Mouse (Mus musculus) embryonic facial prominence, embryonic 10.5 days (tissue): ENCODE data around the gene Pdcd10. TPM values are rescaled to one million over a fixed set of nuclear protein-coding genes. Genes with fewer than 3 reads are reported as not detected.
A peak's percentile ranks its signal among the peaks of the same experiment; 100 is the strongest.

Experiments
- DNase-seq: peaks from one replicate; pipeline ENCODE4 v3.0.0-alpha.2; 2017; ENCODE audit warnings: low spot score
- H3K27ac ChIP-seq: fragments of 300-500 bp; sonication (generic); replicated peaks from 2 replicates; pipeline ENCODE4 v1.5.1; 2016; ENCODE audit warnings: mild to moderate bottlenecking
- H3K27me3 ChIP-seq: fragments of 300-500 bp; sonication (generic); replicated peaks from 2 replicates; pipeline ENCODE4 v1.6.1; 2016; ENCODE audit warnings: low read depth, mild to moderate bottlenecking; ENCODE audit not compliant: poor library complexity, severe bottlenecking
- H3K36me3 ChIP-seq: fragments of 300-500 bp; sonication (generic); replicated peaks from 2 replicates; pipeline ENCODE4 v1.6.1; 2016; ENCODE audit warnings: mild to moderate bottlenecking, moderate library complexity
- H3K4me1 ChIP-seq: fragments of 300-500 bp; sonication (generic); 2 replicates; pipeline ENCODE4 v1.6.1; 2016
- H3K4me3 ChIP-seq: fragments of 300-500 bp; sonication (generic); 2 replicates; pipeline ENCODE4 v1.5.1; 2016; ENCODE audit warnings: mild to moderate bottlenecking, moderate library complexity
- H3K9me3 ChIP-seq: fragments of 300-500 bp; sonication (generic); 2 replicates; pipeline ENCODE4 v1.6.1; 2016; ENCODE audit warnings: mild to moderate bottlenecking
- WGBS: fragments of 180-500 bp; shearing (Covaris S2); methylation state at CpG from one replicate; pipeline ENCODE4 v1.1.7; 2016; 5-methylcytosine and 5-hydroxymethylcytosine counted together
- polyA plus RNA-seq: library from polyadenylated mRNA; unstranded; fragments of >200 nt; fragmentation: Nextera tagmentation; extraction: Ambion mirVana; gene quantifications from 2 replicates; pipeline ENCODE4 v1.2.1, GENCODE M21; 2016

The Pdcd10 gene
- 77.2 and 82.3 TPM in 2 replicates for polyA plus RNA-seq

GRCm38 (mm10) chr3:75556695-75557291, at the start of gene Pdcd10:
Gene Pdcd10, minus strand, starts transcription at chr3:75556856.
- peak within 1 kb of the TSS; percentile 96 for H3K4me3 ChIP-seq
- DNase-seq = peak; percentile 99
- H3K27ac ChIP-seq = peak within 1 kb of the TSS; percentile 91
- H3K9me3 ChIP-seq = no peaks in the 10 kb centered on the region
- under 1% methylated on average over 35 of the region's 35 CpGs for WGBS
- H3K4me1 ChIP-seq = peaks cover 10% of the 10 kb centered on the region
- no peaks in the 10 kb centered on the region for H3K36me3 ChIP-seq
- H3K27me3 ChIP-seq = no peaks in the 10 kb centered on the region

GRCm38 (mm10) chr3:75584898-75585297, 28.2 kb upstream of the Pdcd10 start:
- WGBS = 91% methylated on average over 4 of the region's 4 CpGs
- Histone ChIP-seq H3K27me3 (no peaks in the 10 kb centered on the region), H3K27ac (no peak overlapping the region), H3K4me1 (no peaks in the 10 kb centered on the region), H3K9me3 (no peaks in the 10 kb centered on the region), H3K36me3 (no peaks in the 10 kb centered on the region), H3K4me3 (no peak overlapping the region)
- DNase-seq = no peak

GRCm38 (mm10) chr3:75583293-75583692, 26.6 kb upstream of the Pdcd10 start:
- Histone ChIP-seq H3K27ac (no peak overlapping the region), H3K4me1 (no peaks in the 10 kb centered on the region), H3K9me3 (no peaks in the 10 kb centered on the region), H3K4me3 (no peak overlapping the region), H3K27me3 (no peaks in the 10 kb centered on the region), H3K36me3 (no peaks in the 10 kb centered on the region)
- WGBS = 93% methylated on average over 3 of the region's 3 CpGs
- DNase-seq = no peak

GRCm38 (mm10) chr3:75579352-75579751, 22.7 kb upstream of the Pdcd10 start:
- H3K9me3 ChIP-seq = no peaks in the 10 kb centered on the region
- DNase-seq = peak; percentile 50
- no peaks in the 10 kb centered on the region for H3K4me1 ChIP-seq
- H3K36me3 ChIP-seq = no peaks in the 10 kb centered on the region
- 57% methylated on average over 4 of the region's 4 CpGs for WGBS
- H3K4me3 ChIP-seq = no peak overlapping the region
- no peaks in the 10 kb centered on the region for H3K27me3 ChIP-seq
- no peak overlapping the region for H3K27ac ChIP-seq

- Histone ChIP-seq H3K36me3 (no peaks in the 10 kb centered on the region), H3K9me3 (no peaks in the 10 kb centered on the region), H3K4me3 (no peak overlapping the region), H3K27me3 (no peaks in the 10 kb centered on the region), H3K4me1 (no peaks in the 10 kb centered on the region), H3K27ac (no peak overlapping the region)
- no peak for DNase-seq
- WGBS = 86% methylated on average over 1 of the region's 1 CpGs
These were observed 18.9 kb upstream of the Pdcd10 start for GRCm38 (mm10) chr3:75575582-75575981.

- DNase-seq = no peak
- WGBS = 83% methylated on average over 2 of the region's 2 CpGs
- H3K27me3 ChIP-seq = no peaks in the 10 kb centered on the region
These were observed 17.4 kb upstream of the Pdcd10 start for GRCm38 (mm10) chr3:75574074-75574473.

GRCm38 (mm10) chr3:75557292-75557691, 636 bp upstream of the Pdcd10 start, which contains the start of gene Serpini1:
Gene Serpini1, plus strand, starts transcription at chr3:75557547.
- DNase-seq = peak; percentile 89
- H3K27ac ChIP-seq = peak within 1 kb of the TSS; percentile 91
- WGBS = under 1% methylated on average over 19 of the region's 19 CpGs

More at GRCm38 (mm10) chr3:75574074-75574473, 17.4 kb upstream of the Pdcd10 start:
- Histone ChIP-seq H3K4me3 (no peak overlapping the region), H3K4me1 (no peaks in the 10 kb centered on the region), H3K27ac (no peak overlapping the region), H3K9me3 (no peaks in the 10 kb centered on the region), H3K36me3 (no peaks in the 10 kb centered on the region)

GRCm38 (mm10) chr3:75556121-75556694, 448 bp downstream of the Pdcd10 start:
- no peak for DNase-seq
- no peaks in the 10 kb centered on the region for H3K9me3 ChIP-seq
- H3K4me1 ChIP-seq = peaks cover 10% of the 10 kb centered on the region
- no peaks in the 10 kb centered on the region for H3K36me3 ChIP-seq
- peak overlapping the region; percentile 91 for H3K27ac ChIP-seq
- H3K27me3 ChIP-seq = no peaks in the 10 kb centered on the region
- WGBS = under 1% methylated on average over 36 of the region's 36 CpGs
- peak overlapping the region; percentile 96 for H3K4me3 ChIP-seq

More at GRCm38 (mm10) chr3:75557292-75557691, 636 bp upstream of the Pdcd10 start, which contains the start of gene Serpini1:
- Histone ChIP-seq H3K36me3 (no peaks in the 10 kb centered on the region), H3K4me1 (peaks cover 10% of the 10 kb centered on the region), H3K4me3 (peak within 1 kb of the TSS; percentile 96), H3K27me3 (no peaks in the 10 kb centered on the region), H3K9me3 (no peaks in the 10 kb centered on the region)

GRCm38 (mm10) chr3:75551248-75551647, 5.4 kb downstream of the Pdcd10 start:
- Histone ChIP-seq H3K36me3 (no peaks in the 10 kb centered on the region), H3K4me3 (no peak overlapping the region), H3K4me1 (peaks cover 5% of the 10 kb centered on the region), H3K27ac (no peak overlapping the region), H3K9me3 (no peaks in the 10 kb centered on the region), H3K27me3 (no peaks in the 10 kb centered on the region)
- DNase-seq = no peak

- Histone ChIP-seq H3K4me1 (no peaks in the 10 kb centered on the region), H3K36me3 (peaks cover 11% of the 10 kb centered on the region), H3K4me3 (no peak overlapping the region), H3K27me3 (no peaks in the 10 kb centered on the region), H3K27ac (no peak overlapping the region), H3K9me3 (no peaks in the 10 kb centered on the region)
- DNase-seq = no peak
- 89% methylated on average over 1 of the region's 1 CpGs for WGBS
These were observed 12.4 kb downstream of the Pdcd10 start for GRCm38 (mm10) chr3:75544287-75544686.

GRCm38 (mm10) chr3:75542852-75543251, 13.8 kb downstream of the Pdcd10 start:
- no peaks in the 10 kb centered on the region for H3K4me1 ChIP-seq
- no peak overlapping the region for H3K4me3 ChIP-seq
- peaks cover 22% of the 10 kb centered on the region for H3K36me3 ChIP-seq
- WGBS = 83% methylated on average over 3 of the region's 3 CpGs
- no peak for DNase-seq
- no peaks in the 10 kb centered on the region for H3K9me3 ChIP-seq
- H3K27ac ChIP-seq = no peak overlapping the region
- no peaks in the 10 kb centered on the region for H3K27me3 ChIP-seq

GRCm38 (mm10) chr3:75541259-75541658, 15.4 kb downstream of the Pdcd10 start:
- 86% methylated on average over 4 of the region's 4 CpGs for WGBS
- Histone ChIP-seq H3K4me1 (no peaks in the 10 kb centered on the region), H3K4me3 (no peak overlapping the region), H3K9me3 (no peaks in the 10 kb centered on the region), H3K36me3 (peaks cover 37% of the 10 kb centered on the region), H3K27me3 (no peaks in the 10 kb centered on the region), H3K27ac (no peak overlapping the region)
- no peak for DNase-seq
